Mouse (Mus musculus) intestine, embryonic 14.5 days (tissue): Measurements from ENCODE around the gene Ssna1. TPM values are rescaled to one million over a fixed set of nuclear protein-coding genes. Genes with fewer than 3 reads are reported as not detected.

Source experiments
- ATAC-seq: fragments of 200-750 bp; cut with Nextera tagmentation; replicated peaks from 2 replicates; pipeline ENCODE4 v1.8.0; 2017; ENCODE audit warnings: low read depth, moderate number of reproducible peaks, moderate TSS enrichment, moderate library complexity; ENCODE audit not compliant: low FRiP score, low TSS enrichment
- DNase-seq: peaks from one replicate; pipeline ENCODE4 v3.0.0-alpha.2; 2018; ENCODE audit warnings: low spot score
- H3K27ac ChIP-seq: fragments of 300-500 bp; sonication (generic); 2 replicates; pipeline ENCODE4 v1.5.1; 2014; ENCODE audit warnings: low read depth, mild to moderate bottlenecking, control low read depth
- H3K27me3 ChIP-seq: fragments of 300-500 bp; sonication (generic); replicated peaks from 2 replicates; pipeline ENCODE4 v1.6.1; 2014; ENCODE audit warnings: low read length, control low read depth; ENCODE audit not compliant: control insufficient read depth, insufficient read depth
- H3K36me3 ChIP-seq: fragments of 300-500 bp; sonication (generic); 2 replicates; pipeline ENCODE4 v1.6.1; 2014; ENCODE audit warnings: low read length, control low read depth; ENCODE audit not compliant: control insufficient read depth, insufficient read depth
- H3K4me1 ChIP-seq: fragments of 300-500 bp; sonication (generic); replicated peaks from 2 replicates; pipeline ENCODE4 v1.6.1; 2014; ENCODE audit warnings: low read length, control low read depth, mixed read lengths; ENCODE audit not compliant: control insufficient read depth, insufficient read depth
- H3K4me2 ChIP-seq: fragments of 300-500 bp; sonication (generic); 2 replicates; pipeline ENCODE4 v1.6.1; 2014; ENCODE audit warnings: low read length
- H3K4me3 ChIP-seq: fragments of 300-500 bp; sonication (generic); 2 replicates; pipeline ENCODE4 v1.5.1; 2014; ENCODE audit warnings: low read depth, low read length, control low read depth, mixed read lengths
- H3K9ac ChIP-seq: fragments of 300-500 bp; sonication (generic); 2 replicates; pipeline ENCODE4 v1.6.1; 2014; ENCODE audit warnings: mild to moderate bottlenecking, low read length
- H3K9me3 ChIP-seq: fragments of 300-500 bp; sonication (generic); 2 replicates; pipeline ENCODE4 v1.6.1; 2016; ENCODE audit warnings: low read length, control low read depth; ENCODE audit not compliant: control insufficient read depth
- WGBS: fragments of 180-500 bp; shearing (Covaris S2); extraction: QIAGEN DNeasy Blood & Tissue Kit; methylation state at CpG from one replicate; pipeline ENCODE4 v1.1.7; 2014; 5-methylcytosine and 5-hydroxymethylcytosine counted together
- polyA plus RNA-seq: library from polyadenylated mRNA; unstranded; fragments of >200 nt; fragmentation: Nextera tagmentation; extraction: Ambion mirVana; gene quantifications from 2 replicates; pipeline ENCODE4 v1.2.1, GENCODE M21; 2014

The Ssna1 gene
- polyA plus RNA-seq, 1 experiment from 2014 or later, result 229 TPM

- WGBS, result 56% methylated on average over 2 of the region's 2 CpGs
- Histone ChIP-seq H3K4me1 (peaks cover 32% of the 10 kb centered on the region), H3K36me3 (peaks cover 24% of the 10 kb centered on the region), H3K4me3 (no peak overlapping the region), H3K27me3 (peaks cover 10% of the 10 kb centered on the region; the same call in 1 of the 2 replicates), H3K9me3 (no peaks in the 10 kb centered on the region), H3K4me2 (0 out of 2 replicates have a peak overlapping the region, but pooled peaks have one; percentile 27), H3K27ac (no peak overlapping the region), H3K9ac (no peak overlapping the region)
- DNase-seq, result no peak
- no peak for ATAC-seq
These were observed 5.5 kb downstream of the Ssna1 start for GRCm38 (mm10) chr2:25266720-25267119.

GRCm38 (mm10) chr2:25265897-25266656, 6.2 kb downstream of the Ssna1 start:
- peak overlapping the region; percentile 27 for H3K4me2 ChIP-seq
- peaks cover 10% of the 10 kb centered on the region; the same call in 1 of the 2 replicates for H3K27me3 ChIP-seq
- no peak overlapping the region for H3K27ac ChIP-seq
- H3K9me3 ChIP-seq, result no peaks in the 10 kb centered on the region
- H3K36me3 ChIP-seq, result peaks cover 24% of the 10 kb centered on the region
- peaks cover 26% of the 10 kb centered on the region for H3K4me1 ChIP-seq
- ATAC-seq, result no peak
- no peak for DNase-seq
- 0 out of 2 replicates have a peak overlapping the region, but pooled peaks have one; percentile 11 for H3K9ac ChIP-seq
- 69% methylated on average over 6 of the region's 6 CpGs for whole genome bisulfite sequencing
- H3K4me3 ChIP-seq, result no peak overlapping the region

GRCm38 (mm10) chr2:25264851-25265250, 7.4 kb downstream of the Ssna1 start:
- ATAC-seq (no peak), DNase-seq (no peak)
- H3K4me1 ChIP-seq, result peaks cover 20% of the 10 kb centered on the region
- H3K4me2 ChIP-seq, result peak overlapping the region; percentile 27; the same call in 1 of the 2 replicates
- H3K4me3 ChIP-seq, result no peak overlapping the region
- no peaks in the 10 kb centered on the region for H3K9me3 ChIP-seq
- H3K9ac ChIP-seq, result no peak overlapping the region
- 80% methylated on average over 3 of the region's 3 CpGs for WGBS
- H3K27ac ChIP-seq, result no peak overlapping the region
- H3K36me3 ChIP-seq, result peaks cover 13% of the 10 kb centered on the region
- peaks cover 10% of the 10 kb centered on the region; the same call in 1 of the 2 replicates for H3K27me3 ChIP-seq

- no peak for ATAC-seq
- peaks cover 20% of the 10 kb centered on the region for H3K4me1 ChIP-seq
- H3K9ac ChIP-seq, result no peak overlapping the region
- H3K4me2 ChIP-seq, result no peak overlapping the region
- no peak for DNase-seq
- no peak overlapping the region for H3K27ac ChIP-seq
- H3K4me3 ChIP-seq, result no peak overlapping the region
- H3K36me3 ChIP-seq, result peaks cover 7% of the 10 kb centered on the region; the same call in 1 of the 2 replicates
- H3K9me3 ChIP-seq, result no peaks in the 10 kb centered on the region
- H3K27me3 ChIP-seq, result peaks cover 10% of the 10 kb centered on the region; the same call in 1 of the 2 replicates
- 73% methylated on average over 5 of the region's 5 CpGs for WGBS
These were observed 8.0 kb downstream of the Ssna1 start for GRCm38 (mm10) chr2:25264286-25264660.

- Histone ChIP-seq H3K27ac (no peak overlapping the region), H3K4me2 (peak overlapping the region; percentile 76), H3K9ac (peak overlapping the region; percentile 46), H3K4me3 (peak overlapping the region; percentile 83), H3K27me3 (peaks cover 10% of the 10 kb centered on the region; the same call in 1 of the 2 replicates), H3K9me3 (no peaks in the 10 kb centered on the region), H3K4me1 (peaks cover 20% of the 10 kb centered on the region), H3K36me3 (peaks cover 5% of the 10 kb centered on the region; the same call in 1 of the 2 replicates)
- WGBS, result 22% methylated on average over 12 of the region's 12 CpGs
- ATAC-seq, result no peak
- no peak for DNase-seq
These were observed 8.5 kb downstream of the Ssna1 start for GRCm38 (mm10) chr2:25263623-25264285.

GRCm38 (mm10) chr2:25262795-25263622, 9.2 kb downstream of the Ssna1 start:
- DNase-seq, result no peak
- Histone ChIP-seq H3K4me2 (peak overlapping the region; percentile 76), H3K4me3 (peak overlapping the region; percentile 83), H3K9ac (peak overlapping the region; percentile 46), H3K27ac (no peak overlapping the region), H3K9me3 (no peaks in the 10 kb centered on the region), H3K36me3 (no peaks in the 10 kb centered on the region), H3K27me3 (peaks cover 10% of the 10 kb centered on the region; the same call in 1 of the 2 replicates), H3K4me1 (peaks cover 20% of the 10 kb centered on the region)
- ATAC-seq, result 0 out of 2 replicates have a peak, but pooled peaks have one; percentile 5
- WGBS, result under 1% methylated on average over 76 of the region's 82 CpGs

GRCm38 (mm10) chr2:25262291-25262767, 9.9 kb downstream of the Ssna1 start, which contains the start of gene Tprn:
Gene Tprn, plus strand, starts transcription at chr2:25262618.
- H3K9ac ChIP-seq, result peak within 1 kb of the TSS; percentile 46
- peaks cover 20% of the 10 kb centered on the region for H3K4me1 ChIP-seq
- H3K27me3 ChIP-seq, result peaks cover 10% of the 10 kb centered on the region; the same call in 1 of the 2 replicates
- WGBS, result under 1% methylated on average over 39 of the region's 39 CpGs
- no peaks in the 10 kb centered on the region for H3K9me3 ChIP-seq
- H3K36me3 ChIP-seq, result no peaks in the 10 kb centered on the region
- ATAC-seq (peak; percentile 98), DNase-seq (peak; percentile 88)
- H3K4me3 ChIP-seq, result peak within 1 kb of the TSS; percentile 83
- H3K4me2 ChIP-seq, result peak within 1 kb of the TSS; percentile 76
- 0 out of 2 replicates have a peak within 1 kb of the TSS, but pooled peaks have one; percentile 9 for H3K27ac ChIP-seq

GRCm38 (mm10) chr2:25261870-25262269, 10.4 kb downstream of the Ssna1 start:
- Histone ChIP-seq H3K9me3 (no peaks in the 10 kb centered on the region), H3K4me1 (peaks cover 19% of the 10 kb centered on the region), H3K27me3 (peaks cover 10% of the 10 kb centered on the region; the same call in 1 of the 2 replicates), H3K4me2 (peak overlapping the region; percentile 76), H3K36me3 (no peaks in the 10 kb centered on the region), H3K27ac (0 out of 2 replicates have a peak overlapping the region, but pooled peaks have one; percentile 9), H3K4me3 (peak overlapping the region; percentile 83), H3K9ac (no peak overlapping the region)
- no peak for DNase-seq
- ATAC-seq, result no peak
- WGBS, result 48% methylated on average over 12 of the region's 12 CpGs
